Mouse (Mus musculus): ENCODE data around the gene Ezh1. TPM values are rescaled to one million over a fixed set of nuclear protein-coding genes. Genes with fewer than 3 reads are reported as not detected.

Ezh1 gene
- total and polyA plus RNA-seq, 3 experiments = 4.2 to 55.9 (median 25.4) TPM

DNA sequence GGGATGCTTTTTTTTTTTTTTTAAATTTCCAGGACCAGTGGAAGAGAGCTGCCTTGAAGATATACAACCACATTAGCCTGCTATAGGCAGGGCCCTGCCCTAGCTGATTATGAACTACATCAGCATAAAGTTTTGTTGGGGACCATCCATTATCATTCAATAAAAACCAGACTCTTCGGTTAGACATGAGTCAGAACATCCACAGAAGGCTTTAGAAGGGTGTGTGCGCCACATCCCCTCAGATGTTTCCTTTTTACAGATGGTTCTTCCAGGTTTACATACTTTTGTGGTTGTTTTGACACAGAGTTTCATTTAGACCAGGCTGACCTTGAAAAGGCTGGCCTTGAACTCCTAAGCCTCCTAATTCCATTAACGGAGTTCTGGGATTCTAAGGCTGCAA lies 1.9 kb downstream of the Ezh1 start:
- Histone ChIP-seq H3K4me3 (ENCODE audit: low read depth, low read length) (no peak overlapping the region), H3K36me3 (replicated peaks) (peaks cover 5% of the 10 kb centered on the region), H3K4me1 (ENCODE audit: insufficient read depth, low read depth, low read length) (peaks cover 50% of the 10 kb centered on the region), H3K9me3 (replicated peaks) (no peaks in the 10 kb centered on the region), H3K27me3 (ENCODE audit: insufficient read depth, low read length) (peaks cover 18% of the 10 kb centered on the region)
- DNase-seq (ENCODE audit: low spot score) (no peak), ATAC-seq (ENCODE audit: extremely low read depth, insufficient number of reproducible peaks, low FRiP score, poor library complexity, severe bottlenecking) (no peak)
- no peak for TF ChIP-seq POLR2AphosphoS5 (IDR thresholded peaks at IDR 0.05; ENCODE audit: insufficient replicate concordance, low read depth, low read length)
- no peak for TF ChIP-seq GATA1 (IDR thresholded peaks at IDR 0.05; ENCODE audit: borderline replicate concordance, low read length)
- no peak for TF ChIP-seq TAL1 (conservative IDR thresholded peaks at IDR 0.05; ENCODE audit: low read depth, low read length)
- no peak for TF ChIP-seq CTCF (IDR thresholded peaks at IDR 0.05; ENCODE audit: low read depth, low read length)
- TF ChIP-seq GATA2 (IDR thresholded peaks at IDR 0.05; ENCODE audit: borderline replicate concordance, low read depth, low read length) = no peak

GRCm38 (mm10) chr11:101221306-101221986 lies 4.8 kb downstream of the Ezh1 start:
- no peaks in the 10 kb centered on the region for H3K27me3 ChIP-seq (ENCODE audit: insufficient read depth, low read length)
- TF ChIP-seq GATA1 (IDR thresholded peaks at IDR 0.05; ENCODE audit: borderline replicate concordance, low read length) = no peak
- TF ChIP-seq CTCF (IDR thresholded peaks at IDR 0.05; ENCODE audit: low read depth, low read length) = no peak
- no peak for TF ChIP-seq POLR2AphosphoS5 (IDR thresholded peaks at IDR 0.05; ENCODE audit: insufficient replicate concordance, low read depth, low read length)
- TF ChIP-seq TAL1 (conservative IDR thresholded peaks at IDR 0.05; ENCODE audit: low read depth, low read length) = no peak
- TF ChIP-seq GATA2 (IDR thresholded peaks at IDR 0.05; ENCODE audit: borderline replicate concordance, low read depth, low read length) = no peak
- H3K36me3 ChIP-seq (replicated peaks) = peaks cover 25% of the 10 kb centered on the region
- DNase-seq (ENCODE audit: low spot score) (no peak), ATAC-seq (ENCODE audit: extremely low read depth, insufficient number of reproducible peaks, low FRiP score, poor library complexity, severe bottlenecking) (no peak; the same call in 1 of the 2 replicates)
- no peak overlapping the region for H3K4me3 ChIP-seq (ENCODE audit: low read depth, low read length)
- peaks cover 33% of the 10 kb centered on the region for H3K4me1 ChIP-seq (ENCODE audit: insufficient read depth, low read depth, low read length)
- no peaks in the 10 kb centered on the region for H3K9me3 ChIP-seq (replicated peaks)

GRCm38 (mm10) chr11:101220853-101221252 lies 5.4 kb downstream of the Ezh1 start:
- Histone ChIP-seq H3K36me3 (replicated peaks) (peaks cover 26% of the 10 kb centered on the region), H3K4me3 (ENCODE audit: low read depth, low read length) (no peak overlapping the region), H3K27me3 (ENCODE audit: insufficient read depth, low read length) (no peaks in the 10 kb centered on the region), H3K4me1 (ENCODE audit: insufficient read depth, low read depth, low read length) (peaks cover 30% of the 10 kb centered on the region), H3K9me3 (replicated peaks) (no peaks in the 10 kb centered on the region)
- ATAC-seq (ENCODE audit: extremely low read depth, insufficient number of reproducible peaks, low FRiP score, poor library complexity, severe bottlenecking) (no peak), DNase-seq (ENCODE audit: low spot score) (no peak)
- TF ChIP-seq POLR2AphosphoS5 (IDR thresholded peaks at IDR 0.05; ENCODE audit: insufficient replicate concordance, low read depth, low read length) (no peak), GATA1 (IDR thresholded peaks at IDR 0.05; ENCODE audit: borderline replicate concordance, low read length) (no peak), CTCF (IDR thresholded peaks at IDR 0.05; ENCODE audit: low read depth, low read length) (no peak), GATA2 (IDR thresholded peaks at IDR 0.05; ENCODE audit: borderline replicate concordance, low read depth, low read length) (no peak), TAL1 (conservative IDR thresholded peaks at IDR 0.05; ENCODE audit: low read depth, low read length) (no peak)

GRCm38 (mm10) chr11:101218436-101219055 lies 7.7 kb downstream of the Ezh1 start:
- Histone ChIP-seq H3K4me1 (ENCODE audit: insufficient read depth, low read depth, low read length) (peaks cover 18% of the 10 kb centered on the region), H3K9me3 (replicated peaks) (no peaks in the 10 kb centered on the region), H3K4me3 (ENCODE audit: low read depth, low read length) (no peak overlapping the region), H3K27me3 (ENCODE audit: insufficient read depth, low read length) (no peaks in the 10 kb centered on the region), H3K36me3 (replicated peaks) (peaks cover 45% of the 10 kb centered on the region)
- no peak for DNase-seq (ENCODE audit: low spot score)
- ATAC-seq (ENCODE audit: extremely low read depth, insufficient number of reproducible peaks, low FRiP score, poor library complexity, severe bottlenecking) = no peak
- TF ChIP-seq TAL1 (conservative IDR thresholded peaks at IDR 0.05; ENCODE audit: low read depth, low read length) = no peak
- no peak for TF ChIP-seq CTCF (IDR thresholded peaks at IDR 0.05; ENCODE audit: low read depth, low read length)
- no peak for TF ChIP-seq POLR2AphosphoS5 (IDR thresholded peaks at IDR 0.05; ENCODE audit: insufficient replicate concordance, low read depth, low read length)
- TF ChIP-seq GATA2 (IDR thresholded peaks at IDR 0.05; ENCODE audit: borderline replicate concordance, low read depth, low read length) = no peak
- TF ChIP-seq GATA1 (IDR thresholded peaks at IDR 0.05; ENCODE audit: borderline replicate concordance, low read length) = no peak

DNA sequence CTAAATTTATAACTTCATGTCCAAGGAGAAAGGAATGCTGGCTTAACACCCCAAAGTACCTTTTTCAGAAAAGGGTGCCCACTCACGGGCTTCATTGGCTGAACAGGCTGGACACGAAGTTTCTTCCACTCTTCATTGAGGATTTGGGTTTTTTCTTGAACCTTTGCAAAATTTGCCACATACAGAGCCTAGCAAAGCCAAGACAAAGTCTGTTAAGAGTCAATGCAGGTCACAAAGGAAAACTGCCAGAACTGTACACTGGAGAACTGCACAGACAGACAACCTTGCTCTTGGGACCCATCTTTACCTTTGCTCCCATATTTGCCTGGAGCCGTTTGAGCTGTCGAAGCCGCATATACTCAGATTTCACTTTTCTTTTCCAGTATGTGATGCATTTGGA lies 9.3 kb downstream of the Ezh1 start:
- no peak for TF ChIP-seq POLR2AphosphoS5 (IDR thresholded peaks at IDR 0.05; ENCODE audit: insufficient replicate concordance, low read depth, low read length)
- Histone ChIP-seq H3K36me3 (replicated peaks) (peaks cover 56% of the 10 kb centered on the region), H3K27me3 (ENCODE audit: insufficient read depth, low read length) (no peaks in the 10 kb centered on the region), H3K9me3 (replicated peaks) (no peaks in the 10 kb centered on the region), H3K4me3 (ENCODE audit: low read depth, low read length) (no peak overlapping the region), H3K4me1 (ENCODE audit: insufficient read depth, low read depth, low read length) (peaks cover 17% of the 10 kb centered on the region)
- DNase-seq (ENCODE audit: low spot score) (no peak), ATAC-seq (ENCODE audit: extremely low read depth, insufficient number of reproducible peaks, low FRiP score, poor library complexity, severe bottlenecking) (no peak)

- H3K4me1 ChIP-seq (ENCODE audit: insufficient read depth, low read depth, low read length) = peaks cover 3% of the 10 kb centered on the region; the same call in 1 of the 2 replicates
Measured at GRCm38 (mm10) chr11:101211970-101212369, 14.3 kb downstream of the Ezh1 start.

More at GRCm38 (mm10) chr11:101211970-101212369, 14.3 kb downstream of the Ezh1 start:
- H3K9me3 ChIP-seq (replicated peaks) = no peaks in the 10 kb centered on the region
- ATAC-seq (ENCODE audit: extremely low read depth, insufficient number of reproducible peaks, low FRiP score, poor library complexity, severe bottlenecking) = no peak
- TF ChIP-seq GATA2 (IDR thresholded peaks at IDR 0.05; ENCODE audit: borderline replicate concordance, low read depth, low read length) (no peak), CTCF (IDR thresholded peaks at IDR 0.05; ENCODE audit: low read depth, low read length) (peak; percentile 33; the same call in 1 of the 2 replicates), GATA1 (IDR thresholded peaks at IDR 0.05; ENCODE audit: borderline replicate concordance, low read length) (no peak)
- no peaks in the 10 kb centered on the region for H3K27me3 ChIP-seq (ENCODE audit: insufficient read depth, low read length)
- peaks cover 72% of the 10 kb centered on the region for H3K36me3 ChIP-seq (replicated peaks)
- peak; percentile 50 for DNase-seq (ENCODE audit: low spot score)
- H3K4me3 ChIP-seq (ENCODE audit: low read depth, low read length) = no peak overlapping the region

Measured in G1E (cell line).